Mouse (Mus musculus): ENCODE data around the gene Zbtb25.

Gene Zbtb25

DNA sequence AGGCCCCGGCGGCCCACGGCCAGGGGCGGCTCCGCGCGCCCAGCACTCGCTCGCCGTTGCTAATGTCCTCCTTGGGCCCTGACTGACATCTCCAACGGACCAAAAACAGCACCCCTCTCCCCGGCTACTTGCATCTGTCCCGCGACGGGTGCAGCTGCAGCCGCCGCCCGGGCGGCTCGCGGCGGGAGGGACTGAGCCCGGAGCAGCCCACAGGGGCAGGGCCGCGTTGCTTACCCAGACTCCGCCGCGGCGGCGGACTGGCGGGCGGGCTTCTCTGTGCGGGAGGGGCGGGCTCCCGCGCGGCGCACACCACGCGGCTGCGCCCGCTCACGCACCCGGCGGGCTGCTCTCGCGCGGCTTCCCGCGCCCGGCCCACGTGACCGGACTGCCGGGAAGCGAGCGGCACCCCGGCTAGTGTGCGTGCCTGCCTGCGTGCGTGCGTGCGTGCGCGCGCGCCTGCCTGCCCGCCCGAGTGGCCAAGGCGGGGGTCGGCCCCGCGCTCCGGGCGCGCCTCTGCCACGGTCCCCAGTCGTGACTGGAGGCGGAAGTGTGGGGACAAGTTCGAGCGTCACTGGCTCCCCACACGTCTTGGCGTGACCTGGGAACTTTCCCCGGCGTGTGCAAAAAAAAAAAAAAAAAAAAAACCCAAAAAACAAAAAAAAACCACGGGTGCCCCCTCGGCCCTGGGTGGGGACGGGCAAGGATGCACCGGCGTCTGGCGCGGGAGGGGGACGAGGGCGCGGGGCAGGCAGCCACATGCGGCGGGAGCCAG, at the start of gene Zbtb25:
Zbtb25 (minus strand) TSS at position 397 of the 772 bp plus-strand sequence.
- DNase-seq (ENCODE audit: low spot score), result peak; percentile 93

DNA sequence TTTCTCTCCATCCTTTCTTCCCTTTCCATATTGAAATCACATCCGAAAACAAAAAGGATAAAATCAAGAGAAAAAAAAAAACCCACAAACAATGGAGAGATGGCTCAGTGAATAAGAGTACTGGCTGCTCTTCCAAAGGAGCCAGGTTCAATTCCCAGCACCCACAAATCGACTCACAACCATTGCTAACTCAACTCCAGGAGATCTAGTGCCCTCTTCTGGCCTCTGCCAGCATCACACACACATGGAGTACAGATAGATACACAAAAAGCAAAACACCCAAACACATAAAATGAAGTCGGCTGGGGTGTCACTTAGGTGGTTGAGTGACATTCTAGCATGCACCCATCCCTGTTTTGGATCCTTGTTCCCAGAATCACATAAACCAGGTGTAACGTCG, 48.9 kb upstream of the Zbtb25 start:
- DNase-seq (ENCODE audit: low spot score), result no peak

DNA sequence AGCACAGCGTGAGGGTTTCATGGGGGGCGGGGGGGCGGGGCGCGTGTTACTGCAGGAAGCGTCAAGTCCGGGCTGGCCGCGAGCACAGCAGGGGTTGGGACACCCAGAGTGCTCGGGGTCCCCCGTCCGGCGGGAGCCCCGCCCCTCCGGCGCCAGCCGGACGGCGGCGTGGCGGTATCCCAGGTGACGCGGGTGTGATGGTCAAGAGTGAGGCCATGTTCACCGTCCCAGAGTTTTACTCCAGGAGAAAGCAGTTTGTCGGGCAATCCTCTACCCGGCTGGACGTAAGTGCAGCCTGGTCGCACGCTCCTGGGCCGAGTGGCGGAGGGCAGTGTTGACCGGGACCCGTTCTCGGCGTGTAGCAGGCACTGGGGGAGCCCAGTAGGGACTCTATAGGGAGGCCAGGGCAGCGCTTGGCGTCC, 48.0 kb upstream of the Zbtb25 start, which contains the start of gene Ppp1r36:
Ppp1r36 (plus strand) TSS at position 106 of the 422 bp plus-strand sequence.
- no peak for DNase-seq (ENCODE audit: low spot score)

DNA sequence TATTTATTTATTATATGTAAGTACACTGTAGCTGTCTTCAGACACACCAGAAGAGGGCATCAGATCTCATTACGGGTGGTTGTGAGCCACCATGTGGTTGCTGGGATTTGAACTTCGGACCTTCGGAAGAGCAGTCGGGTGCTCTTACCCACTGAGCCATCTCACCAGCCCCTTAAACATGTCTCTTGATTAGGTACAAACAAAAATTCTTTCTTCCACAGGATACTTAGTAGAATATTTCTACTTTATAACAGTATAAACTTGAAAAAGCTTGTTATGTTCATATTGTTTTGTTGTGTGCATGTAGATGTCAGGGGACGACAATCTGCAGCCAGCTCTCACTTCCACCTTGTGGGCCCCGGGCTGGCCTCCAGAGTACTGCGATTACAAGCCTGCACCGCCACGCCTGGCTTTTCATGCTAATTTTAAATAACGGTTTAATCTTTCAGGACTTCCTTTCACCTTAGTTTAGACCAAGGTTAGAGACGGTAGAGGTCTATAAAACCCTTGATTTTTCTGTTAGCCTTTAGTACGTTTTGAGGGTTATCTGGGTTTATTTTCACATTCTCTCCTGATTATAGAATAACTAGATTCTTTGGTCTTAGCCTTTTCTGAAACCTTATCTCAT, 46.1 kb upstream of the Zbtb25 start:
- no peak for DNase-seq (ENCODE audit: low spot score)

DNA sequence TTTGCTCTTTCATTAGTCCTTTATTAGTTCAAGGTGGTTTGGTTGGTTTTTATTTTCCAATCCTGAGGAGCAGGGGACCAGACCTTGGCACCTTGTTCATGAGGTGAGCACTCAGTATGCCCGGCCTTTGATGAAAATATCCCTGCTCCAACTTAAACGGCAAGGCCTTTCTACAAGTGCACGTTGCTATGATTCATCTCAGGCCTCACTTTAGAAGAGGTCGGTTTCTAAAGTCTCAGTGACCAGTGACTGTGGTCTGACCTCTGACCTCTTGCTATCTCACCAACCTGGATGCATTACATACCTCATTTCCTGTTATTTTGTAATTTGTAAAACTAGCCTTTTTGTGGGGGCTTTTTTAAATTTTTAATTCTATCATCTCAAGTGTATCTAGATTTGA, 39.8 kb upstream of the Zbtb25 start:
- no peak for DNase-seq (ENCODE audit: low spot score)

DNA sequence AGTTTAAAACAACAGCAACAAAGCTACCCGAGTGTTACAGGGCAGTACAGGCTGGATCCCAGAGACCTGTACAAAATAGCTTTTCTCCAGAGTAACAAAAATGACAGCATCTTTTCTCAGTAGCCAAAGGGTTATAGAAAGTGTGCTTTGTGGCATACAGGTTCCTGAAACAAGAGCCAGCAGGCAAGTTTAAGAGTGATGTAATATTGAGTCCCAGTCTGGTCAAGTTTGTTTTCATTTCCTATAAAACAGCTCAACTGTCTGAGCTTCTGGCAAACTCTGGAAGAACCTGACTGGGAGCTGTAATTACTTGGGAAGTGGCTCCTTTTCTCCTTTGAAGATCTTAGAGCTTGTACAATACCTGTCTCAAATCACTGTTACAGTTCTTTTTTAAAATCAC, 37.8 kb upstream of the Zbtb25 start:
- no peak for DNase-seq (ENCODE audit: low spot score)

DNA sequence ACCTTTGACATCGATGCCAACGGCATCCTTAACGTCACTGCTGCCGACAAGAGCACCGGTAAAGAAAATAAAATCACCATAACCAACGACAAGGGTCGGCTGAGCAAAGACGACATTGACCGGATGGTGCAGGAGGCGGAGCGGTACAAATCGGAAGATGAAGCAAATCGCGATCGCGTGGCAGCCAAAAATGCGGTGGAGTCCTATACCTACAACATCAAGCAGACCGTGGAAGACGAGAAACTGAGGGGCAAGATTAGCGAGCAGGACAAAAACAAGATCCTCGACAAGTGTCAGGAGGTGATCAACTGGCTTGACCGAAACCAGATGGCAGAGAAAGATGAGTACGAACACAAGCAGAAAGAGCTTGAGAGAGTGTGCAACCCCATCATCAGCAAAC, 36.6 kb upstream of the Zbtb25 start:
- DNase-seq (ENCODE audit: low spot score), result peak; percentile 36

DNA sequence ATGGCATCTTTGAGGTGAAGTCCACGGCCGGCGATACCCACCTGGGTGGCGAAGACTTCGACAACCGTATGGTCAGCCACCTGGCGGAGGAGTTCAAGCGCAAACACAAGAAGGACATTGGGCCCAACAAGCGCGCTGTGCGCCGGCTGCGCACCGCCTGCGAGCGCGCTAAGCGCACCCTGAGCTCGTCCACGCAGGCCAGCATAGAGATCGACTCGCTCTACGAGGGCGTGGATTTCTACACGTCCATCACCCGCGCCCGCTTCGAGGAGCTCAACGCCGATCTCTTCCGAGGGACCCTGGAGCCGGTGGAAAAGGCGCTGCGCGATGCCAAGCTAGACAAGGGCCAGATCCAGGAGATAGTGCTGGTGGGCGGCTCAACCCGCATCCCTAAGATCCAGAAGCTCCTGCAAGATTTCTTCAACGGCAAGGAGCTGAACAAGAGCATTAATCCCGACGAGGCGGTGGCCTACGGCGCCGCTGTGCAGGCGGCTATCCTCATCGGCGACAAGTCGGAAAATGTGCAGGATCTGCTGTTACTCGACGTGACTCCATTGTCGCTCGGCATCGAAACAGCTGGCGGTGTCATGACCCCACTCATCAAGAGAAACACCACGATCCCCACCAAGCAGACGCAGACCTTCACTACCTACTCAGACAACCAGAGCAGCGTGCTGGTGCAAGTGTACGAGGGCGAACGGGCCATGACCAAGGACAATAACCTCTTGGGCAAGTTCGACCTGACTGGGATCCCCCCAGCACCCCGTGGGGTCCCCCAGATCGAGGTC, 36.0 kb upstream of the Zbtb25 start:
- peak; percentile 13 for DNase-seq (ENCODE audit: low spot score)

DNA sequence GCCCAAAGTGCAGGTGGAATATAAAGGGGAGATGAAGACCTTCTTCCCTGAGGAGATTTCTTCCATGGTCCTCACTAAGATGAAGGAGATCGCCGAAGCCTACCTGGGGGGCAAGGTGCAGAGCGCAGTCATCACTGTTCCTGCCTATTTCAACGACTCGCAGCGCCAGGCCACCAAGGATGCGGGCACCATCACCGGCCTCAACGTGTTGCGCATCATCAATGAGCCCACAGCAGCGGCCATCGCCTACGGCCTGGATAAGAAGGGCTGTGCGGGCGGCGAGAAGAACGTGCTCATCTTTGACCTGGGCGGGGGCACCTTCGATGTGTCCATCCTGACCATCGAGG, 35.4 kb upstream of the Zbtb25 start:
- no peak for DNase-seq (ENCODE audit: low spot score)

DNA sequence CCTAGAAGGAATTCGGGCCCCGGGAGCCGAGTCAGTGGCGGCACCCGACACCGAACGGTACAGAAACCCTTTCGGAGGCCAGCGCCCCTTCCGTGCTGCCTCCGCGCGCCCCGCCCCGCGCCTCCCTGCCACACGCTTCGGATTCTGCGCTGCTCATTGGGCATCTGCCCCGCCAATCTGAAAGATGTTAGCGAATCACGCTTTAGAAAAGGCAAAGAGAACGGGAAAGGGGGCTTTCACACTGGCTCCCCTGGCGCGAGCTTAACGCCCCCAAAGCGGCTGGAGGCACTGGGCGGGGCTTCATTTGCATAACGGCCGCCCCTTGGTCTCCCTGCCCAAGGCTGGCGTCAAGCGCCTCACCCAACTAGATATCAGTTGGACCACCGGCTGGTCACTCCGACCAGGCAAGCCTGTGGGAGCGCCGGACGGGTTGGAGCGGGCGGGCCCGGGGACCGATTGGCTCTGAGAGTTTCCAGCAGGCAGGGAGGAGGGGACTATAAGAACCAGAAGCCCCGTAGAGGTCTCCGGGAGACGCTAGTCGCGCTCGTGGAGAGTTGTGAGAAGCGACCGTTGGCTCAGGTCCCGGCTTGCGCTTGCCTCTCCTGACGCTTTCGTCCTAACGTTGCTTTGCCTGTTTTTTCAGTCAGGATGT, 34.6 kb upstream of the Zbtb25 start, which contains the start of gene Hspa2:
Hspa2 (plus strand) TSS at position 291 of the 652 bp plus-strand sequence.
- peak; percentile 96 for DNase-seq (ENCODE audit: low spot score)

DNA sequence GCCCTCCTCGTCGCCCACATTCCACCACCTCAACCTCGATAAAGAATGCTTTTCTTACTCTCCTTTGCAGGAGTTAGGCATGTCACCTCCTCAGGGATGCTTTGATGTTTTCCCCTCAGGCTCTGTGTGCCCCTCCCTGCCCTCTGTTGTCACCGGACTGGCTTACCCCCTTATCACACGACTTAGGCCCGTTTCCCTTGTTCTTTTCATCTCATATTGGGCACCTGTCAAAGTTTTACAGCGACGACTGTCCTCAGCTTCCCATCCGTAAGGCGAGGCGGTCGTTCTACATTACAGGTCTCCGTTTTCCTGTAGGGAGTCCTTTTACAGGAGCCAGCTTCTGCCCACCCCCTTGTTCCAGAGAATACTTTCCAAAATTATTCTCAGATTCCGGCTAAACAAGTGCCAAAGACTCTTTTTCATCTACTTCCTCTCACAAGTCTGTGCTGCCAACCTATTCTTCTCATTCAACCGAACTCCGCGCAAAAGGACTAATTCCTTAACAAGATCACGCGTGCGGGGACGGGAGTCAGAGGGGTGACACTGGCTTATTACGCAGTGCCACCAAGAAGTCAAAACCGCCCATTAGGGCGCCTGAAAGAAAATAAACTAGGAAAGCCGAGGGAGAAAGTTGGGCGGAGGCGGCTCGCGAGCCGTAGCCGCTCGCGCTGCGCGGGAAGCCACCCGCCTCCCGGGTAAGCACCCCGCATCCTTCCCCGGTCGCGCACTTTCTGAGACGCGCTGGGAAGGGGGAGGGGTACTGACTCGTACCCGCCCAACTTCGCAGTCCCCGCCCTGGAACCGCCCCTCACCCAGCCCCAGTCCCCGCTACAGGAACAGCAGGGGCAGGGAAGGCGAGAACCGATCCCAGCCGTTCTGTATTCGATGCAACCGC, 33.8 kb upstream of the Zbtb25 start:
- no peak for DNase-seq (ENCODE audit: low spot score)

DNA sequence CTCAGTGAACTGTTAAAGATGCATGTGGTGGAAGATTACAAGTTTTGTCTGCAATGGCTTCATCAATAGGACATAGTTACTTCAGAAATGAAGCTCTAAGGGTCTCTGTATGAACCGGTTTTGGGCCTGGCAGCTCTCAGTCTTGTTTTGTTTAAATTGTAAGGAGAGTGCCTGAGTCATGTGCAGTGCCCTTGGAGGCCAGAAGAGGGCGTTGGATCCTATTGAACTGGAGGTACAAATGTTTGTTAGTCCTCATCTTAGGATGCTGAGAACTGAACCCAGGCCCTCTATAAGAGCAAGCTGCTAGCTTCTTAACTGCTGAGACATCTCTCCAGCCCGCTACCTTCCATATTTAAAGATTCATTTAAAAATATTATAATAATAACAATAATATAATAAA, 32.3 kb upstream of the Zbtb25 start:
- no peak for DNase-seq (ENCODE audit: low spot score)

DNA sequence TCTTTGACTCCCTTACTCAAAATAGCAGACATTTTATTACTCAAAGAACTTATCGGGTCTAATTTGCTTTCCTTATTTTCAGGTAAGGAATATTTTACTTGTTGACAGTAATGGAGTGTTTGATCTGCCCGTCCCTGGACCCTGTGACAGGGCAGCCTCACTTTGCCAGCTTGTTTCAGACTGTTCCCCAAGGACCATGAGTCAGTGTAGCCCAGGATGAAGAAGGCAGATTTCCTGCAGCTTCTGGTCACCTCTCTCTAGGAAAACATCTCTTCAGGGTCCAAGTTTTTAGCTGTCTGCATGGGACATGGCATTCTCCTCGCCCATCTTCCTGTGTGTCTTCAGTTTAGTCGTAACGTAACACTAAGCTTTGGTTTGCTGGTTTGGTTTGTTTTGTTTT, 27.9 kb upstream of the Zbtb25 start:
- no peak for DNase-seq (ENCODE audit: low spot score)

DNA sequence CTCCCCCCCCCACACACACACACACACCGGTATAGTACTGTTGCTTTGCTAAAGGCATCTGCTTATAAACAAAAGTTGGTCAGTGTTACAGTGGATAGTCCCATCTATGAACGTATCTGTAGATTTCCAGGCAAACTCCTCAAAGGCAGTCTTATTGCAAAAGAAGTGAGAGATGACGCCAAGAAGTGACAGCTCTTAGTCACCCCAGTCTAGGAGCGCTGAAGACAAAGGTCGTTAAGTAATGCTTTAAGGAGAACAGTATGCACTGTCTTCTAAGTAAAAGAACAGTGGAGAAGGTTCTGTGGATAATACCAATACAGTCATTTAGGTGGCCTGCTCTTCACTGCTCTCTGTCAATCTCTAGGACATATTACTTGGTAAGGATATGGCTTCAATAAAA, 23.6 kb upstream of the Zbtb25 start:
- DNase-seq (ENCODE audit: low spot score), result no peak

DNA sequence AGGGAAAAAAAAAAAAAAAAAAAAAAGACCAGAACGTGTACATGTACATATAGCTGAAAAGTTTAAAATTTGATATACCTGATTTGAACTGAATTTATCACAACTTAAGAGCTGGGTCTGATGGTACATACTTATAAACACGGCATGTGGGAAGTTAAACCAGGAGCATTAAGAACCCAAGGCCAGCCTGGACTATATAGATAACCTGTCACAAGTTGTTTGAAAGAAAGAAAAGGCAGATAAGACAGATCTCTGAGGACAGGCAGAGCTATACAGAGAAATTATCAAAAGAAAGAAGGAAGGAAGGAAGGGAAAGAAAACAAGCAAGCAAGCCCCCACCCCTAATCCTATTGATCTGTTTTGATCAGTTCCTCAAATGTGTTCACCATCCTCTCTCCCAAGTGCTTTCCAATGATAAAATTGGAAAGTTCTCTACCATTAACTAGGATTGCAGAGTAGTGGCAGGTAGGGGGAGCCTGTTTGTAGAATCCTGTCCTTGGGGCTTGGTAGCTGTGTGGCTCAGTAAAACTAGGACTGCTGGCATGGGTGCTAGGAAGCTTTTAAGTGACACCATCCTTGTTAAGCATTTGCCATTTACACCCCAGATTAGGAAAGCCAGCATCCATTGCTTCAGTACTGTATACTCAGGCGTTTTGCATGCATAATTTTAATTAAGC, 22.3 kb upstream of the Zbtb25 start:
- DNase-seq (ENCODE audit: low spot score), result no peak

DNA sequence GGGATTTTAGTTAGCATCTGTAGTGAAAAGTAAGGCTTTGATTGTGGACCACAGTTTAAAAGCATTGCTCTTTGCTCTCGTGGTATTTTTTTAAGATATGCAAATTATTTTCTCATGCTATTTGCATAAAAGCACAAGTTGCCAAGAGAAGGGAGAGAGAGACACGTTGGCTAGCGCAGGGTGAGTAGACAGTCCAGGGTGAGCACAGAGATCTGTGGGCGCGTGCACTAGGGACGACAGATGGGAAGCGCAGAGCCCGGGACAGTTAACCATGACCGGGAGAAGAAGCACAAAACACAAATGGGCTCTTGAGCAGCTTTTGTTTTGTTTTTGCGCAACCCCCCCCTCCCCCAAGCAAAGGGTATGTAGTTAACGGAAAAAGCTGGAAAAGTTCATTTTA, 19.4 kb upstream of the Zbtb25 start:
- DNase-seq (ENCODE audit: low spot score), result no peak

DNA sequence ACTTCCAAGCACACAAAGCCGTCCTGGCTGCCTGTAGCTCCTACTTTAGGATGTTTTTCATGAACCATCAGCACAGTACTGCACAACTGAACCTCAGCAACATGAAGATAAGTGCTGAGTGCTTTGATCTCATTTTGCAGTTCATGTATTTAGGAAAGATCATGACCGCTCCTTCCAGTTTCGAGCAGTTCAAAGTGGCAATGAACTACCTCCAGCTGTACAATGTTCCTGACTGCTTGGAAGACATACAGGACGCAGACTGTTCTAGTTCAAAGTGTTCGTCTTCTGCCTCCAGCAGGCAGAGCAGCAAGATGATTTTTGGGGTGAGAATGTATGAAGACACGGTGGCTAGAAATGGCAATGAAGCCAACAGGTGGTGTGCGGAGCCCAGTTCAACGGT, 15.9 kb upstream of the Zbtb25 start:
- no peak for DNase-seq (ENCODE audit: low spot score)

DNA sequence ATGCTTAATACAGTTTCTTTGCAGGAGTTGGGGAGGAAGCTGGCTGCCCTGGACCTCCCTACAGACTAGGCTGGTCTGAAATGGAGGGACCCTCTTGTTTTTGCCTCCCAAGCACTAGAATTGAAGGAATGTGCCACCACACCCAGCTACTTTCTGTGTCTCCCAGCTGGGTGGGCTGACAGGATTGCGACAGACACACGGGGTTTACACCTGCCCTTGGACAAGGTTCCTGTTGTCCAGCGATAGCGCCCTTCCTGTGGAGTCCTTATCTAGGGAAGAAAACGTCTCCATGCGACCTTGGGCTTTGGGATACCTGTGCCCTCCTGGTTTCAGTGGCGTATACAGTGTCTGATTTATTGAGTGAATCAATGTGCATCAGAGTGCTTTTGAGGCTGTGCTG, 10.7 kb upstream of the Zbtb25 start:
- no peak for DNase-seq (ENCODE audit: low spot score)

DNA sequence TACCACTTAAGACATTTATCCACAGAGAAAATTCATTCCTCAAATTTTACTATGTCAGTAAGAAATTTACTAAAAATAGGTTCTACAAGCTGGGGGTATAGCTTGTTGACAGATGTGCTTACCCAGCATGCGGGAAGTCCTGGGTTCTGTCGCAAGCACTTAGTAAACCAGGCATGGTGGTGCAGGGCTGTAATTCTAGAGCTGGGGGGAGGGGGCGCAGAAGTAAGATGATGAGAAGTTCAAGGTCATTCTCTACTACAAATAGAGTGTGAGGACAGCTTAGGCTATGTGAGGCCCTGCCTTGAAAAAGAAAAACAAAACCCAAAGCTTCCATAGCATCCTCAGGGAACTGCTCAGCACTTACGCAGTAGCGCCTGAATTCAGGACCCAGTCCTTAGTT, 9.2 kb upstream of the Zbtb25 start:
- no peak for DNase-seq (ENCODE audit: low spot score)

DNA sequence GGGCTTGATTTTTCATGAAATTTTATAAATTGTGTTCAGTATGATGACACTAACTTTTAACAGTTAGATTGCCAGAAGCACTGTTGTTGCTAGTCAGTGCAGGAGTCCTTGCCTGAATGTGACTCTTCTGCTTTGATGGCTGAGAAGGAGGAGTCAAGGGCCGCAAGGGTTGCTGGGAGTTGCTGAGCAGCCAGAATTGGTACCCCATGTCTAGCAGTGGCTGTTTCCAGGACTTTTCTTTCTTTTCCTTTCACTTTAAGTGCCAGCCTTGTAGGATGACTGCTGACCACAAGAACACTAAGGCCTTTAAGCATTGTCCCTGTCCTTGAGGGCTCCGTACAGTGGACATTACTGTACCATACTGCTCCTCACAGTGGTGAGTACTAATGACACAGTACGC, 8.3 kb upstream of the Zbtb25 start:
- DNase-seq (ENCODE audit: low spot score), result no peak

DNA sequence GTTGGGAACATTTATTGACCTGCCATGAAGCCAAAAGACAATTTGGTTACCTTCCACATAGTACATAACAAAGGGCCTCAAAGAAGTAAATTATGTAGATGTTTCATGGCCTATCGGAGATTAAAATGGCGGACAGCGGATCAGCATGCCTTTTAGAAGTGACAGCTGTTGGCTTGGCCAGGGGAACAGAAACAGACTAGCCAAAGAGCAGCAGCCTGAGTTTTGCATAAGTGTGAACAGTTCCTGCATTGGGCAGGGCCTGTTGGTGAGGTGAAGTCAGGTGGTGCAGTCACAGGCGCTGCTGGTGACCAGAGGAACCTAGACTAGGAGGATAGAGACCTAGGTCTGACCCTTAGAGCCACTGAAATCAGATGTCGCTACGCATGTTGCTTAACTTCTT, 7.7 kb upstream of the Zbtb25 start:
- no peak for DNase-seq (ENCODE audit: low spot score)
